Mouse (Mus musculus): Measurements from ENCODE around the gene Ankrd1. TPM values are rescaled to one million over a fixed set of nuclear protein-coding genes. Genes with fewer than 3 reads are reported as not detected.
A peak's percentile ranks its signal among the peaks of the same experiment; 100 is the strongest.

The Ankrd1 gene
- total and polyA plus RNA-seq, 3 experiments, result not detected

DNA sequence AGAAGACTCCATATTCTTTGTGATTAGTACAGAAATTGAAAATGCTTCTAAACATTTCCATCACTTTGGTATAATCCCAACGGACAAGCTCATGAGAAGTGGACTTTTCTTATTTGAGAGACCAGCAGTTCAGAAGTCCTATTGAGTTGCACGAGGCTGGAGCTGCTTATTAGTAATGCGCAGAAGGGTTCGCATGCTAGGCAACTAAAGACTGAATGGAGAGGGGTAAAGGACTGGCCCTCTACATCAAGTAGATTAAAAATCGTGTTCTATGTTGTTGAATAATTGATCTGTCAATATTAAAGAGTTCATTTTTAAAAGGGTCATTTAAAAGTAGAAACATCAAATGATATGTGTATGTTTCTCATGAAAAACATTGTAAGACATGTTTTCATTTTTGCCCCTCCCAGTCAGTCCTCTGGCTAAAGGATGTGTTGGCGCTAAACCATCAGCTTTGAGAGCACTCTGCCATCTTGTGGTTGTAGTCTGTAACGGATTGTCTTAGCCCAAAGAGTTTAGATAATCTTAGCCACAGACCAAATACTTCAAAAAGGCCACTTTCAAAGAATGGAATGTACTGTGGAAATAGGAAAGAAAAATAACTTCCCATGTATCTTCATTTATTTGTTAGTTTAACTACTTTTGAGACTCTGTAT is 37.2 kb downstream of the Ankrd1 start (continued):
- TF ChIP-seq ELF1 (IDR thresholded peaks at IDR 0.05; ENCODE audit: low read depth, low read length) (no peak), MAX (IDR thresholded peaks at IDR 0.05; ENCODE audit: low read length) (no peak), ETS1 (conservative IDR thresholded peaks at IDR 0.05; ENCODE audit: low read depth, low read length) (no peak), KAT2A (IDR thresholded peaks at IDR 0.05; ENCODE audit: insufficient replicate concordance, low read length) (no peak), USF2 (conservative IDR thresholded peaks at IDR 0.05; ENCODE audit: low read depth, low read length) (no peak), SIN3A (IDR thresholded peaks at IDR 0.05; ENCODE audit: low read length) (peak; percentile 54; the same call in 1 of the 2 replicates), GABPA (IDR thresholded peaks at IDR 0.05; ENCODE audit: insufficient replicate concordance, low read depth, low read length) (no peak)

DNA sequence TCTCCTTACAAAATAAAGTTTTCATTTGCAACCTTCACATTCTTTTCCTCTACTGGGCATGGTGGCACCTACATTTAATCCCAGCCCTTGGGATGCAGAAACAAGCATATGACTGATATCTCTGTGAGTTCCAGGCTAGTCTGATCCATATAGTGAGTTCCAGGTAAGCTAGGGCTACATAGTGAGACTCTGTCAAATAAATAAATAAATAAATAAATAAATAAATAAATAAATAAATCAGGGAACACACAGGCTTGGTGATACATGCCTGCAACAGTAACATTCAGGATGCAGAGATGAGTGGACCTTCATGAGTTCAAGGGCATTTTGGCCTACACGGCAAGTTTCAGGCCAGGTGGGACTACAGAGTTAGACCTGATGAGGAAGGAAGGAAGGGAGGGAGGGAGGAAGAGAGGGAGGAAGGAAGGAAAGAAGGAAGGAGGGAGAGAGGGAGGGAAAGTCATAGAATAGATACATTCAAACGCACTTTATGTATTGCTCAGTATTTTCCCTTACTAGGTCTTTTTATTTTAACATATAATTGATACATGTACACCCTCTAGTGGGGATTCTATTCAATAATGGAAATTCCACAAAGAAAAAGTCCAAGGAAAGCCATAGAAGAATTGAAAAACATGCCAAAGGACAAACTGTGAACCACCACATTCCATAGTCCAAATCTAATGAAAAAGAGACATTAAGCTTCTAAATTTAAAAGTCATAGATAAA is 56.9 kb downstream of the Ankrd1 start:
- Histone ChIP-seq H3K4me3 (replicated peaks in 1 of 3; ENCODE audit: low read depth in 2 of 3, low read length in 2 of 3, poor library complexity in 1 of 3) (no peak overlapping the region), H3K79me2 (replicated peaks; ENCODE audit: control insufficient read depth, extremely low read depth, insufficient read depth, poor library complexity, severe bottlenecking) (no peaks in the 10 kb centered on the region), H3K27me3 (replicated peaks) (no peaks in the 10 kb centered on the region), H3K4me2 (ENCODE audit: insufficient read depth, low read depth, poor library complexity, severe bottlenecking) (no peak overlapping the region), H3K9ac (ENCODE audit: insufficient read depth, low read depth) (no peak overlapping the region), H3K27ac (ENCODE audit: insufficient read depth, low read depth) (no peak overlapping the region), H3K36me3 (replicated peaks in 1 of 2; ENCODE audit: control insufficient read depth in 1 of 2, insufficient read depth in 1 of 2, low read length in 1 of 2) (no peaks in the 10 kb centered on the region), H3K9me3 (replicated peaks; ENCODE audit: low read length) (peaks cover 4% of the 10 kb centered on the region), H3K4me1 (ENCODE audit: control insufficient read depth in 1 of 2, insufficient read depth in 2 of 2) (no peaks in the 10 kb centered on the region)
- in situ Hi-C loops (cut with MboI; ENCODE audit: low pct_ligation_motif_present, low pct_unique_long_range_greater_than_20kb, low sequenced_read_pairs), result no loop called here
- TF ChIP-seq CHD2 (IDR thresholded peaks at IDR 0.05; ENCODE audit: low read length) (no peak), TBP (conservative IDR thresholded peaks at IDR 0.05; ENCODE audit: low read depth, low read length) (no peak), MXI1 (IDR thresholded peaks at IDR 0.05; ENCODE audit: low read depth, low read length) (no peak), CHD1 (IDR thresholded peaks at IDR 0.05; ENCODE audit: low read depth, low read length) (no peak), USF1 (IDR thresholded peaks at IDR 0.05; ENCODE audit: low read depth, low read length) (no peak), CTCF (conservative IDR thresholded peaks at IDR 0.05 in 1 of 2, IDR thresholded peaks at IDR 0.05 in 1 of 2; ENCODE audit: low read depth in 2 of 2, low read length in 2 of 2) (peak in 1 of 2 experiments; percentile 36; a peak in 2 of 4 replicates), USF2 (conservative IDR thresholded peaks at IDR 0.05; ENCODE audit: low read depth, low read length) (no peak), IRF4 (IDR thresholded peaks at IDR 0.05; ENCODE audit: low read depth, low read length) (no peak), POLR2A (IDR thresholded peaks at IDR 0.05; ENCODE audit: low read depth, low read length) (no peak), RCOR1 (conservative IDR thresholded peaks at IDR 0.05; ENCODE audit: low read depth, low read length) (no peak), JUN (IDR thresholded peaks at IDR 0.05; ENCODE audit: insufficient read depth, low read depth, low read length) (no peak), RAD21 (IDR thresholded peaks at IDR 0.05; ENCODE audit: low read depth, low read length) (peak; percentile 54), ELF1 (IDR thresholded peaks at IDR 0.05; ENCODE audit: low read depth, low read length) (no peak), POLR2AphosphoS2 (IDR thresholded peaks at IDR 0.05; ENCODE audit: low read depth, low read length) (no peak), MEF2A (IDR thresholded peaks at IDR 0.05; ENCODE audit: borderline replicate concordance, low read depth, low read length) (no peak), ZC3H11A (IDR thresholded peaks at IDR 0.05; ENCODE audit: low read depth, low read length) (no peak)
- DNase-seq (ENCODE audit: extremely low read depth), result no peak
- dilution Hi-C loops (cut with MboI; ENCODE audit: extremely low pct_ligation_motif_present, extremely low pct_unique_long_range_greater_than_20kb, low sequenced_read_pairs), result no loop called here

Other genes with a start within 250 kb of the Ankrd1 start
- not detected in 2 replicates for gene Htr7, start 62.6 kb downstream of the Ankrd1 start, total RNA-seq (2012; rRNA removed)
- not detected in 2 replicates for gene Htr7, start 62.6 kb downstream of the Ankrd1 start, total RNA-seq (2014; rRNA removed)
- not detected in 2 replicates for gene Htr7, start 62.6 kb downstream of the Ankrd1 start, polyA plus RNA-seq (2012; ENCODE audit: insufficient read length, low read depth)
- gene Rpp30, start 36.4 kb downstream of the Ankrd1 start, total RNA-seq (2012; rRNA removed), result 32.7 and 42.6 TPM in 2 replicates
- 120 and 127 TPM in 2 replicates for gene Rpp30, start 36.4 kb downstream of the Ankrd1 start, total RNA-seq (2014; rRNA removed)
- 96.6 and 102 TPM in 2 replicates for gene Rpp30, start 36.4 kb downstream of the Ankrd1 start, polyA plus RNA-seq (2012; ENCODE audit: insufficient read length, low read depth)
- gene Pcgf5, start 228.2 kb upstream of the Ankrd1 start, total RNA-seq (2012; rRNA removed), result 17.0 and 20.6 TPM in 2 replicates
- 25.7 and 28.9 TPM in 2 replicates for gene Pcgf5, start 228.2 kb upstream of the Ankrd1 start, total RNA-seq (2014; rRNA removed)
- gene Pcgf5, start 228.2 kb upstream of the Ankrd1 start, polyA plus RNA-seq (2012; ENCODE audit: insufficient read length, low read depth), result 17.0 and 17.4 TPM in 2 replicates